Mouse (Mus musculus) gonadal fat pad, adult 2 months (tissue): ENCODE results near the gene Gnb5. TPM values are rescaled to one million over a fixed set of nuclear protein-coding genes. Genes with fewer than 3 reads are reported as not detected.

ENCODE experiments used
- DNase-seq: peaks from one replicate; pipeline ENCODE4 v3.0.0-alpha.2; 2012; ENCODE audit warnings: low read depth
- polyA plus RNA-seq: library from polyadenylated mRNA; depleted of rRNA; stranded (reverse); fragments of >200 nt; gene quantifications from 2 replicates; pipeline ENCODE4 v1.2.3, GENCODE M21; 2012; rRNA removed

The Gnb5 gene
- 31.8 and 43.6 TPM in 2 replicates for polyA plus RNA-seq

DNA sequence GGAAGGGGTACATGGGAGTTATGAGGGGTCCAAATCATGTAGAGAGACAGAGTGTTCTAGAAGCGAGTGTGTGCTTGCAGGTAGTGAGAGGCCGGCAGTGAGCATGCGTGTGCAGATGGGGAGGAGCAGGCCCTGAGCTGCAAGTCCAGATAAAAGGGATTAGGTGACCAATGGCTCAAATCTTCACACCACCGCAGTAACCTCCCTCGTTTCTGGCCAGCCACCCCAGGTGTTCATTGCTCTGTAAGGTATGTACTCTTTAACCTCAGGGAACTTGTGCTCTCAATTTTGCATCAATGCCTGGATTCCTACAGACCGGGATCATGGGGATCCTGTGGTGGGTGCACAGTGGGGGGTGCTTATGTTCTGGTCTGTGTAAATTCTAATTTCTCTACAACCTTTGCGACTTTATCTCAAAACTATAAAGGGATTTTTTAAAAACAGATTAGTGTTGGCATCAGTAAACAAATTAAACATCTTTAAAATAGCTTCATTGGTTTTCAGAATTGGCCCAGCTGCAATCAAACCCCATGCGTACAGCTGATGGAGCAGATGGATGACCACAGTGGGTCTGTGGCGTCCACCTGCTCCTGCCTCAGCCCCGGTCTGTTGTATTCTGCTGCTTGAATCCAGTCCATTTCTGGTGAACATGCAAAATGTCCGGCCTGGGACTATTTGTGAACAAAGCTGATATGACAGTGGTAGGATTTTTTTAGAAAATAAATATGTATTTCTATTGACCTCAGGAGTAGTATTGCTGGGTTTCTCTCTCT is at the start of gene Gnb5:
TSS of gene Gnb5 (plus strand) at position 163 of the 773 bp plus-strand sequence.
- no peak for DNase-seq

DNA sequence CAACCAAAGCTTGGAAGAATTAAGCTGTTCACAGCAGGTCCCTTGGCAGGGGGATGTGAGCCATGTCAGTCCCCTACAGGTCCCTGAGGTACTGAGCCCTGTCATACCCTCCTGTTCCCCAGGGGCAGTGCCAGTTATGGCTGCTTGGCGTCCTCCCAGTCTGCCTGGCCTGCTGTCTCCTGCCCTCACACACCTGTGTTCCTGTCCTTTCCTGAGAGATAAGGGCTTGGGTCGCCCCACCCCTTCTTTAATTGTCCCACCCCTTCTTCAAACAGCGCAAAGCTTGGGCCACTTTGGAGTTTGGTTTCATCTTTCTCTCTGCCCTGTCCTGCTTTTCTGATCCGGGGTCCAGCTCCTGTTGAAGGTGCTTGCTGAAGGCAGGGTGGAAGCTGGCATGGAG is 47.3 kb upstream of the Gnb5 start:
- no peak for DNase-seq

DNA sequence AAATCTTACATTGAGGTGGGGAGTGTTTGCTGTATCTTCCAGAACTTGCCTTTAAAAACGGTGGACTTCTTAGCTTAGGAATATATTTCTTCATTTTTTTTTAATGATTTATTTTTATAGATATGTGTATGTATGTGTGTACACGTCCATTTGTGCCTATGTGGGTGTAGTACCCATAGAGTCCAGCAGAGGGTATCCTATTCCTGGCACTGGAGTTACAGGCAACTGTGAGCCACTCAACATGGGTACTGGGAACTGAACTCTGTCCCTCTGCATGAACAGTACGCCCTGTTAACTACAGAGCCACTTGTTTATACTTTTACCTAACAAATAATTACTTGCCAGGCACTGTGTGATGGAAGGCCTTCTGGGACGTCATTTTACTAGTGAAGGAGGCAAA is 46.4 kb upstream of the Gnb5 start:
- DNase-seq: no peak

GRCm38 (mm10) chr9:75261332-75261872 is 44.7 kb upstream of the Gnb5 start:
- no peak for DNase-seq

DNA sequence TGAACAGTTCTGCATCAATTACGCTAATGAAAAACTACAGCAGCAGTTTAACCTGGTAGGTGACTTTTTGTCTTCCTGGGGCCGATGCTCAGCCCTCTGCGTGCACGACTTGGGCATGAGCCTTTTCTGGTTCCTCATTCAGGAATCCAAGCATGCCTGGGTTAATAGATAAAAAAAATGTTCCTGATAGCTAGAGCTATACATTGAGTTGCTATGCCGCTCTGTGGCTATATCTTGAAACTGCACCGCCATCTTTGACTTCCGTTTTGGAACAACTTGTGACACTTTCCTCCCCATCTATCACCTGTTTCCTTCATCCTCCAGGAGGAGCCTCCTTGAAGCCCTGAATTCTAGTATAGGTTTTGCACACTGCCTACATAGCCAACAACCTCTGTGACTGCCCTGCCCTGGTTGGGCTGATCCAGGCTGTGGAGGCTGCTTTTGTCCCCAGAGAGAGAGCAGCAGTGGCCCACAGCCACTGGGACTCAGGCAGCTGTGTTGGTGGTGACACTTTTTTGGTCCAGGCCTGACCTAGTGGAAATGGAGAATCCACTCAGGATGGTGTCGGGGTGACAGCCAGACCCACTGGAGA is 43.8 kb upstream of the Gnb5 start:
- DNase-seq: no peak

DNA sequence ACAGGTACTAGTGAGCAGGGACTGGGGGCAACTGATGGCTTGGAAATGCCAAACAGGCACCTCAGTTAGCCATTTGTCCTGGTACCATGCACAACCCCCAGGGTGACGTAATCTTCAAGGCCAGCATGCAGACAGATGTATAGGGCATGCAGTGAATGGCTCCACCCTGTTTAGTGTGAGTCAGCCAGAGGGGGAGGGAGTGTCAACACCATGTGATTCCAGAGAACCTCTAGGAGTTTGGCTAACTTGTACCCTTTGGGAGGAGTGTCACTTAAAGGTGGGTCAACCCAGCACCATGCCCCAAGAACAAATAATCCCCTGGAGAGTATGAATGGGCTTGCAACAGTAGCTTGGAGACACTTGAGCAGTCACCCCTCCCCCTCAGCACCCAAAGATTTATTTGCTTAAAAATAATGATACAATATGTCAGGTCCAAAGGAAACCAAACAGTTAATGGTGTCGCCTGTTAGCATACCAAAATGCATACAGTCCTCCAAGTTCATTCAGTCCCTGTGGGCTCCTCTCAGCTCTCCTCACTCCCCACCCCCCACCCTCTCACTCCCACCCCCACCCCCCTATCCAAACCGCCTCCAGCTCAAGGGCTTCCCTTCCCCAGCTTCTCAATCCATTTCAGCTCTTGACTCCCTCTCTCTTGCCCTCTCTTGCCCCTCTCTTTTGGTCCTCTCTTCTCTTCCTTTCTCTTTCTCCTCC is 41.9 kb upstream of the Gnb5 start:
- no peak for DNase-seq

GRCm38 (mm10) chr9:75267147-75267546 is 38.9 kb upstream of the Gnb5 start:
- no peak for DNase-seq

GRCm38 (mm10) chr9:75270382-75270781 is 35.7 kb upstream of the Gnb5 start:
- no peak for DNase-seq

GRCm38 (mm10) chr9:75271539-75271938 is 34.5 kb upstream of the Gnb5 start:
- DNase-seq: no peak

GRCm38 (mm10) chr9:75273646-75274045 is 32.4 kb upstream of the Gnb5 start:
- DNase-seq: no peak

DNA sequence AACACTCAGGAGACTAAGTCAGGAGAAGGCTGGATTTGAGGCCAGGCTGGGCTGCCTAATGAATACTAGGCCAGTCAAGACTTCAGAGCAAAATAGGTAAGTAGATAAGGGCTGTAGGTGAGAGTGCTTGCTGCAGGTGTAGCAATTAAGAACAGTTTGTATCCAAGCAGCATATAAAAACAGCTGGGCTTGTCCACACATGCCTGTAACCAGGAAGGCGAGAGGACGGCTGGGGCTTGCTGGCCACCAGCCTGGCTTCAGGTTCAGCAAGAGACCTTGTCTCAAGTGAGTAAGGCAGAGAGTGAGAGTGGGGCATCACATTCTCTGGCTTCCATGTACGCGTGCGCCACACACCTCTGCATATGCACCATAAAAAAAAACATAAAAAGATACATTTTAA is 31.6 kb upstream of the Gnb5 start:
- DNase-seq: no peak

- no peak for DNase-seq
Observed at GRCm38 (mm10) chr9:75275051-75275450, 31.0 kb upstream of the Gnb5 start.

GRCm38 (mm10) chr9:75280814-75281213 is 25.3 kb upstream of the Gnb5 start:
- no peak for DNase-seq

GRCm38 (mm10) chr9:75282179-75282578 is 23.9 kb upstream of the Gnb5 start:
- no peak for DNase-seq

DNA sequence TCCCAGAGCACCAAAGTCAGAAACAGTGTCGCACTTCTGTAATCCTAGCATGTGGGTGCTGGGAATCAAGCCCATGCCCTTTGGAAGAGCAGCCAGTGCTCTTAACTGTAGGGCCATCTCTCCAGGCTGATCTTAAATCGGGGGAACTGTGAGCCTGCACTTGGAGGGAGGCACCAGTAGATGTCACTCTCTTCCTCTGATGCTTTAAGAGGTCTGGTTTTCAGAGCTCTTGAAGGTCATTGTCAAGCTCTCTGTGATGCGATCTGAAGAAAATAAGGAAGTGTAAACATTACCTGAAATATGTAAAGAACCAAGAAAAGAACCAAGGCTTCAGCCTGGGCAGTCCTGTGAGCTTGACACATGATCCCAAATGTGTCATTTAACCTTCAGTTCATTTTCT is 23.3 kb upstream of the Gnb5 start:
- no peak for DNase-seq

GRCm38 (mm10) chr9:75283636-75284035 is 22.5 kb upstream of the Gnb5 start:
- DNase-seq: no peak

DNA sequence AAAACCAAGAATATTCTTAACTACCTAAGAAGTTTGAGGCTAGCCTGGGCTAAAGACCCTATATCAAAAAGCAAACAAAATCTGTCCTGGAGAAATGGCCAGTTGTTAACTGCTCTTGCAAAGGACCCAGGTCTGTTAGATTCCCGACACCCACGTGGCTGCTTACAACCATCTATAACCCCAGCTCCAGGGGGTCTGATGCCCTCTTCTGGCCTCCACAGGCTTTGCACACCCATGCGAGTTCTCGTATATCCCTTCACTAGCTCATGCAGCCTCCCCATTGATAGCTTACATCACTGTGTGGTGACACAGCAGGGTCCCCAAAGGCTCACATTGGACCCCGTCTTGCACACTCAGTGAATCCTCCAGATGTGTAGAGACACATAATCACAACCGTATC is 20.7 kb upstream of the Gnb5 start:
- DNase-seq: no peak

DNA sequence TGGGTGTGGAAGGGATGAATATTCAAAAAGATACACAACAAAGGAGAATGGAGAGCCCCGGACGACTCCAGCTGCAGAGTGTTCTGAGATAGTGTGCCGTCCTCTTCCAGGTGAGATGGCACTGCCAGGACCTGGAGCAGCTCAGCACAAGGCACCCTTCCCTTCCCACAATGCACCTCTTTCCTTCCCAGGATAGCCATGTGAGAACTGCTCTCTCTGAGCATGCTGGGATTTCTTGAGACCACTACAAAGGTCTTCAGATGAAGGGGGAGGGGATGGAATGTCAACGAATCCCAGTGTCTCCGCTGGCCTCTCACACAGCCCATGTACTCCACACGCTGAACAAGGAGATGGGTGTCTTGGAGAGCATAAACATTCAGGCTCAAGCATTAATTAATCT is 18.5 kb upstream of the Gnb5 start:
- DNase-seq: no peak

GRCm38 (mm10) chr9:75289545-75289944 is 16.5 kb upstream of the Gnb5 start:
- no peak for DNase-seq

DNA sequence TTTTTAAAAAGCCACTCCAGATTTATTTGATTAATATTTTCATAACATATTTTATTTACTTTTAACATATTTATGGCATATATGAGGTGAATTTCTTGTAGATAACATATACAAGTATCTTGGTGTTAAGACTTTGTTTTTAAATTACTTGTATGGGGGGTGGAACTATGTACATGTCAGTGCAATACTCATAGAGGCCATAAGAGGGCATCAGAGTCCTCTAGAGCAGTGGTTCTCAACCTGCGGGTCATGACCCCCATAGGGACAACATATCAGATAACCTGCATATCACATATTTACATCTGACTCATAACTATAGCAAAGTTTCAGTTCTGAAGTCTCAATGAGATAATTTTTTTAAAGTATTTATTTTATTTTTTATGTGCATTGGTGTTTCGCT is 6.7 kb upstream of the Gnb5 start:
- DNase-seq: no peak

- no peak for DNase-seq
Observed at GRCm38 (mm10) chr9:75303033-75303432, 3.1 kb upstream of the Gnb5 start.

DNA sequence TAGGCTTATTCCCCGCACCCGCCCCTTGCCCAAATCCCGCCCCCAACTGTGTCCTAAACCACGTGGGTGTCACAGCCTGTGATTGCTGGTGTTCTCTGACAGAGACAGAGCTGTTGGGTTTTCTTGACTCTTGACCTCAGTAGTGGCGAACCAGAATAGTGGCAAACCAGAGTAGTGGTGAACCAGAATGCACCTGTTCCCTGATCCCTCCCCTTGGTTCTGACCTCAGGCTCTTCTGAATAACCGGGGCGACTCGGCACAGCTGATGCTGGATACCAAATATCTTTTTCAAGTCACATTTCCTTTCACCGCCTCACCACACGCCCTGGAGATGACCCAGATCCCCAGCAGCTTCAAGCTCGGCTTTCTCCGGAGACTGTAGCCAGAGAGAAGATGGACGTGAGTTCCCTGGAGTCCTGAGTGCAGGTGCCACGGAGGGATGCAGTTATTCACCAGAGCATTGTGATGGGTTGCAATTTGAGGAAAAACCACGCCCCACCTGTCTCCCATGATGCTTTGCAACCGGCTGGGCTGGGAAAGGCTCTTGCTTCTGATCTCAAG is 2.3 kb upstream of the Gnb5 start:
- no peak for DNase-seq
